Mouse (Mus musculus) lung, postnatal 25 days (tissue): ENCODE data around the gene Birc3.
"Not testable (repeated sequence)": the region's sequence is repeated elsewhere in the genome, so short reads cannot be mapped to it uniquely, and the experiment has no call there.

Experiments
- DNase-seq: peaks from one replicate; pipeline ENCODE4 v3.0.0; 2022; ENCODE audit warnings: low spot score

Birc3 gene

DNA sequence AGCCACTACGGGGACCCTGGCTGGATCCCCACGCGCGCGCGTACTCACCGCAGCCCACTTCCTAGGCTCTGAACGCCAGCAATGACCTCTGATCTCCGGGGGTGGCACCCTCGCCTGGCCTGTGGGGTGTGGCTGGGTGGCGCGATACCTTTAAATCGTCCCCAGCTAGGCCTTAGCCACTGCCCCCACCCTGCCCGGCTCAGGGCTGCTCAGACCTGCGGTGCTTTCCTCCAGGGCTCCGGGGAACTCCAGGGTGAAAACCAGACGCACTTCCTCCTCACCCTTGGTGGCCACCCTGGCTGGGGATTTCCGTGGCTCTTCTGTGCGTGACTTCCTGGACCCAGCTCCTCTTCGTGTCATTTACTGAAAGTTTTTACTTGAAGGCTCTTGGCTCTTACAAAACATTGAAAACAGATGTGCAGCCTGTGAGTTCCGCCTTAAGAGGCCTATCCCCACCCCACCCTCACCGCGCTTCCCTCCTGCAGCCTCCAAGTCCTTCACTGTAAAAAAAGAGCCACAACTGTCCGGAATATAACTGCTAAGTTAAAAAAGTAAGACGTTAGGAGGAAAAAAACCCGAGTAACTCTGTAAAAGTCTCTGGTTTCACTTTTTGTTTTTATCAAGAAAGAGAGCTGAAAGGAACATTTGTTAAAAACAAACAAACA is at the start of gene Birc3:
TSS of gene Birc3 (minus strand) at position 412 of the 665 bp plus-strand sequence.
- peak; percentile 89 for DNase-seq

GRCm38 (mm10) chr9:7914925-7915324 is 41.9 kb upstream of the Birc3 start:
- no peak for DNase-seq

GRCm38 (mm10) chr9:7914487-7914886 is 41.5 kb upstream of the Birc3 start:
- DNase-seq, result peak; percentile 57

DNA sequence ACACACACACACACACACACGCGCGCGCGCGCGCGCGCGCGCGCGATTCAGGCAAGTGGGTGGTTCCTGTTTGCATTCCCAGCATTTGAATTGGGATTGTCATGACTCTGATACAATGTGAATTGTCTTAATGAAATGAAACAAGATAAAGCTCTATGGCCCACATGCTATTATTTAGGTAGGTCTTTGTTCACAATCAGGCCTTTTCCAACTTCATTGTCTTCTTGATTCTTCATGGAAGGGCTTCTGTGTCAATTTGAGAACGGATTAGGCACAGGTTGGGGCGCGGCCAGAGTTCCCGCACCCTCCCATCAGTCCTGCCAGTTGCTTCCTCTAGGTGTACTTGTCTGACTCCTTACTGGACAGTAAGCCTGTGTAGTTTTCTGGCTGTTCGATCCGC is 41.0 kb upstream of the Birc3 start:
- no peak for DNase-seq

GRCm38 (mm10) chr9:7907351-7907985 is 34.5 kb upstream of the Birc3 start:
- DNase-seq, result no peak

DNA sequence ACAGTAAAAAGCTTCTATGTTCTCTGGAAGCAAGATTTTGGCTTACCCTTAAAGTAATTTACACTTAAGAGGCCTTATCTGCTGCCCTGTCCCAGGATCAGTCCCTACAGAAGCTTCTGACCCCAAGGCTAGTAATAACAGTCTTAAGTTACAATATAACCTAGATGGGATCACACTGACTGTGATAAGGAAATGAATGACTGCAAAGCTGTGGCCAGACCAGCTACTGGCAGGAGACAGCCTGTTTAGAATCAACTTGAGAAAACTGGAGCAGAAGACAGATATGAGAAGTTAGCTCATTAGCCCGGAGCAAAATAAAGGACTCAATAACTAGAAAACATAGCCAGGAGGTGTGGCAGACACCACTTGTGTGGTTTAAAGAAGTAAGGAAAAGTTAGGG is 33.6 kb upstream of the Birc3 start:
- no peak for DNase-seq

DNA sequence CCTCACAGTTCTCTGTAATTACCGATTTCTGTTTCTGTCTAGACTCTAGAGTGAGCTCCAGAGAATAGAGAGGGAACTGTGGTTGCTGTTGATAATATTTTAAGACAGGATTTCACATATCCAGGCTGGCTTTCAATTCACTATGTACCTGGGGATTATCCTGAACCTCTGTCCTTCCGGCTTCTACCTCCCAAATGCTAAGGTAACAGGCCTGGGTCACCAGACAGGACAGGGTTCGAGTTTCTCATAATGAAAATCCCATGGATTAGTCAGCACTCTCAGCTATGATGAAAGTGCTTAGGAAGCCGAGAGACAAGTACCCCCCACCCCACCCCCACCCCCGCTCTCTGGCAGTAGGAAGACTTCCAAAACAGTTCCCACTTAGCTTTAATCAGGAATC is 30.8 kb upstream of the Birc3 start:
- DNase-seq, result no peak

- no peak for DNase-seq
These were observed 30.3 kb upstream of the Birc3 start for GRCm38 (mm10) chr9:7903262-7903661.

DNA sequence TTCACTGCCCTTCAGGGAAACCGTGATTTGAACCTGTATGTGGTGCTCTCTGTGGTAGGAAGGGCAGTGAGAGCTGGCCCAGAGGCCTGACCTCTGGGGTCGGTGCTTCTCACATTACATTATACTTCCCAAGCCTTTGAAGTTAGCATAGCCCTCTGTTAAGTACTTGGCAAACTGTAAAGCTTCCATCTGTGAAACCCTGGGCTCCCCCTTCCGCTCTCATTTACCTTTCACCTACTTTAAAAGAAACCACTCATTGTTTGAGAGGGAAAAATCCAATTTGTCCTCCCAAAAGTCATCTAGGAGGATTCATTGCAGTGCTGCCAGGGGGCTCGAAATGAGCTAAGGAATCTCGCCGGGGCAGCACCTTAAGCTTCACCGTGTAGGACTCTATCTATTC is 29.3 kb upstream of the Birc3 start:
- DNase-seq, result peak; percentile 16

DNA sequence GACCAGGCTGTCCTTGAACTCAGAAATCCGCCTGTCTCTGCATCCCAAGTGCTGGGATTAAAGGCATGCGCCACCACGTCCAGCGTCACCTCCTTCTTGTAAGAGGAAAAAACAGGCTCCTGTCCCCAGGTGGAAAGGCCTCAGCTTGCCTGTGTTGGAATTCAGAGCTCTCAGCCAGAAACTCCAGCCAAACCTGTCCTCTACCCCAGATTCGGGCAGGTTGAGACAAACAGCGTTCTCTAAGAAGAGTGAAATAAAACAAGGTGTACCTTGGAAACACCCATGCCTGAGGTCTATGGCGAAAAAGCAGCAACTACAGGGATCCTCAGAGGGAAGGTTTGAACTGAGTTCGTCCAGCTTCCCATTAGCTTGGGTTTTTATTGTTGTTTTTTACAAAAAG is 28.0 kb upstream of the Birc3 start:
- DNase-seq, result no peak

DNA sequence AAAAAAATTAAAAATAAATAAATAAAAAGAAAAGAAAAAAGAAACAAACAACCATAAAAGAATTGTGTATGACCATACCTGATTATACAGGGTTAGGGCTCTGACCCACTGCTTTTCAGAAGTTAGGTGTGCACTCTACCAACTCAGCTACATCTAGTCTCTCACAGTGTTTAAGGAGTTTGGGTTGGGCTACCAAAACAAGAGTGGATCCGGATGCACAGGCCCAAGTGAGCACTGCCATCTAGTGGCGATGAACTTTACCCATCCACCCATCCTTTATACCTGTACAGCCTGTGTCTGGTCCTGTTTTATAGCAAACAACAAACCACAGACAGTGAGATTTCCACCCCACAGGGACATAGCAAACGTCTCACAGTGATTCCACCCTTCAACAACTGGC is 24.5 kb upstream of the Birc3 start:
- peak; percentile 83 for DNase-seq

- DNase-seq, result not testable (repeated sequence)
These were observed 18.8 kb upstream of the Birc3 start for GRCm38 (mm10) chr9:7891796-7892195.

- no peak for DNase-seq
These were observed 18.2 kb upstream of the Birc3 start for GRCm38 (mm10) chr9:7891177-7891576.

GRCm38 (mm10) chr9:7884346-7884745 is 11.4 kb upstream of the Birc3 start:
- no peak for DNase-seq

DNA sequence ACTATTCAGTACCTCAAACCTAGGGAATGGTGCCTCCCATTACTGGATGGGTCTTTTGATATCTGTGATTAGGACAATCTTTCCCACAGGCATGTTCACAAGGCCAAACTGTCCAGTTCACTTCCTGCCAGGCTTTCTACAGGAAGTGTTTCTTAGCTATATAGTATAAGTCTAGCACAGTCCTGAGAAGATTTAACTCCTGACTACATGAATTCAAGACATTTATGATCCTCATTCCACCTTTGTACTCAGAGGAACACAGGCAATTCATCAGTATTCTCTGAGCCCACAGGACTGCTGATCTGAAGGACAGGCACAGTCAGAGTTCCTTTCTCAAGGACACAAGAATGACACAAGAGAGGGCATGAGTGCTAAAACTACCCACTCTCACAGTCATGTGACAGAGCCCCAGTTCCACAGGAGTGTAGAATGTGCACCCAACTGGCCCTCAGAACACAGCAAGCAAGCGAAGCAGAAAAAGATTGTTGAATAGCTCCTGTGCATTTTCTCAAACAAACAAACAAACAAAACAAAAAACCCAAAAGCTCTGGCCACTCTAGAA is 9.4 kb upstream of the Birc3 start:
- no peak for DNase-seq

DNA sequence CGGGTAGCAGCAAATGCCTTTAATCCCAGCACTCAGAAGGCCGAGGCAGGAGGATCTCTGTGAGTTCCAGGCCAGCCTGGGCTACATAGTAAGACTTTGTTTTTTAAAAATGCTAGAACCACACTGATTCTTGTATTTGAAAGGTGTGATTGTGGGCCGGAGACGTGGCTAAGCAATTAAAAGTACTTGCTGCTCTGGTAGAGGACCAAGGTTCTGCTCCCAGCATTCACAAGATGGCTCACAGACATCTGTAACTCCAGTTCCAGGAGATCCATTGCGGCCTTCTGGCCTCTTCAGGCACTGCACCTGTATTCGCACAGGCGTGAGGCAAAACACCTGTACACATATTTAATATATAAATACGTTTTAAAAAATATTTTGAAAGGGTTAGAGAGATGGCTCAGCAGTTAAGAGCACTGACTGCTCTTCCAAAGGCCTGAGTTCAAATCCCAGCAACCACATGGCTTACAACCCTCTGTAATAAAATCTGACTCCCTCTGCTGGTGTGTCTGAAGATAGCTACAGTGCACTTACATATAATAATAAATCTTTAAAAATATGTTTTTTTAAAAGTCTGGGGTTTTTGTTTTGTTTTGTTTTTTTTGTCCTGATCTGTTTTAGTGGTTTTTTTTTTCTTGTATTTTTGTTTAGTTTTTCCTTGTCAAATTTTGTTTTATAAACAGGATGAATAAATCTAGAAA is 675 bp upstream of the Birc3 start:
- no peak for DNase-seq

- DNase-seq, result peak; percentile 8
These were observed 777 bp downstream of the Birc3 start for GRCm38 (mm10) chr9:7872044-7872774.

GRCm38 (mm10) chr9:7871316-7872043 is 1.5 kb downstream of the Birc3 start:
- DNase-seq, result peak; percentile 54

DNA sequence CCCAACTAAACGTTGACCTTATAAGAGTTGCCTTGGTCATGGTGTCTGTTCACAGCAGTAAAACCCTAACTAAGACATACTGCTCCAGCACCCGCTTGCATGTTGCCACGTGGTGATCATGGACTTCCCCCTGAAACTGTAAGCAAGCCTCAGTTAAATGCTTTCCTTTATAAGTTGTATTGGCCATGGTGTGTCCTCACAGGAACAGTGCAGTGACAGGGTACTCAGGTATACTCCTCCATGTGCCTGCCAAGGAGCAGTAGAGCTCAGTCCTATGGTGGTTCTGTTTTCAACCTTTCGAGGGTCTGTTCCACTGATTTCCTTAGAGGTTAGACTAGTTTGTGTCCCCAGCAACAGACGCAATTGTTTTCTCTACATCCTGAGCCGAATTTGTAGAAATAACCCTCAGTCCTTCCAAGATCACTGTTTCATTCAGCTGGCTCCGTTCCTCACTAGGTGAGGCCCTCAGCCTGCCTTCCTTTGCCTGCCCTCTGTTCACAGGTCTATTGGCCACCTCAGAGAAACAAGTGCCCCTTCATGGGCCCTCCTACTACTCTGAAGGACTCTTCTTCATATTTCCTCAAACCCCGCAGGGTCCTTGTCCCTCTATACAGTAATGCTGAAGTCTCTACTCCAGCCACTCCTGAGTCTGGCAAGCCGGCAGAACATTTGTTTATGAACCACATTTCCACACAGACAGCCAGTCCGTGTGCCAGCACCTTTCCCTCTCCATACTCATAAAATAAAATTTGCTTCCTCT is 2.2 kb downstream of the Birc3 start:
- DNase-seq, result peak; percentile 78

- DNase-seq, result peak; percentile 72
These were observed 4.0 kb downstream of the Birc3 start for GRCm38 (mm10) chr9:7868838-7869491.
